Mouse (Mus musculus) 3134 (cell line): ENCODE results near the gene Lsm14b.

Experiments used
- DNase-seq: peaks from one replicate; pipeline ENCODE4 v3.0.0-alpha.2; 2011; ENCODE audit warnings: low spot score; ENCODE audit not compliant: insufficient read length; ENCODE audit errors: extremely low read depth

Lsm14b gene

GRCm38 (mm10) chr2:180013686-180014085 is 11.1 kb upstream of the Lsm14b start:
- DNase-seq, result no peak

GRCm38 (mm10) chr2:180017632-180018031 is 7.2 kb upstream of the Lsm14b start:
- no peak for DNase-seq

- DNase-seq, result no peak
These were observed 6.2 kb upstream of the Lsm14b start for GRCm38 (mm10) chr2:180018573-180018972.

GRCm38 (mm10) chr2:180020091-180020661 is 4.6 kb upstream of the Lsm14b start:
- DNase-seq, result no peak

GRCm38 (mm10) chr2:180020919-180021318 is 3.9 kb upstream of the Lsm14b start:
- no peak for DNase-seq

GRCm38 (mm10) chr2:180022751-180023150 is 2.0 kb upstream of the Lsm14b start:
- DNase-seq, result no peak

- peak; percentile 60 for DNase-seq
These were observed 511 bp downstream of the Lsm14b start for GRCm38 (mm10) chr2:180025135-180025860.

GRCm38 (mm10) chr2:180025861-180026200 is 1.0 kb downstream of the Lsm14b start:
- no peak for DNase-seq

GRCm38 (mm10) chr2:180027768-180028167 is 3.0 kb downstream of the Lsm14b start:
- no peak for DNase-seq

- DNase-seq, result no peak
These were observed 6.5 kb downstream of the Lsm14b start for GRCm38 (mm10) chr2:180031270-180031669.

- peak; percentile 48 for DNase-seq
These were observed 8.1 kb downstream of the Lsm14b start for GRCm38 (mm10) chr2:180032925-180033324.

GRCm38 (mm10) chr2:180033956-180034355 is 9.2 kb downstream of the Lsm14b start:
- peak; percentile 69 for DNase-seq

- no peak for DNase-seq
These were observed 10.0 kb downstream of the Lsm14b start for GRCm38 (mm10) chr2:180034753-180035152.

GRCm38 (mm10) chr2:180040406-180040805 is 15.6 kb downstream of the Lsm14b start:
- no peak for DNase-seq

GRCm38 (mm10) chr2:180041577-180042255 is 16.9 kb downstream of the Lsm14b start:
- peak; percentile 69 for DNase-seq

GRCm38 (mm10) chr2:180042256-180042857 is 17.6 kb downstream of the Lsm14b start, which contains the start of the genes Psma7 and Ss18l1:
Gene Psma7 (minus strand): TSS chr2:180042433.
Gene Ss18l1 (plus strand): TSS chr2:180042509.
- peak; percentile 87 for DNase-seq

GRCm38 (mm10) chr2:180042858-180043515 is 18.2 kb downstream of the Lsm14b start:
- DNase-seq, result peak; percentile 79

GRCm38 (mm10) chr2:180045283-180045682 is 20.5 kb downstream of the Lsm14b start:
- DNase-seq, result no peak

GRCm38 (mm10) chr2:180047580-180047979 is 22.8 kb downstream of the Lsm14b start:
- no peak for DNase-seq

GRCm38 (mm10) chr2:180047980-180048635 is 23.3 kb downstream of the Lsm14b start:
- no peak for DNase-seq
